Mouse (Mus musculus) c-Kit-positive CD71-negative TER-119-negative erythroid progenitor cells, embryonic 14.5 days (primary cell): ENCODE data around the gene Phf23.
A peak's percentile ranks its signal among the peaks of the same experiment; 100 is the strongest.

ENCODE experiments used
- DNase-seq: peaks from one replicate; pipeline ENCODE4 v3.0.0-alpha.2; 2013; ENCODE audit warnings: low read depth

The Phf23 gene

GRCm38 (mm10) chr11:70021264-70022132, 25.9 kb downstream of the Phf23 start:
- peak; percentile 99 for DNase-seq

- no peak for DNase-seq
Measured at GRCm38 (mm10) chr11:70023481-70024150, 28.0 kb downstream of the Phf23 start.

GRCm38 (mm10) chr11:70024151-70024514, 28.6 kb downstream of the Phf23 start:
- no peak for DNase-seq

GRCm38 (mm10) chr11:70026689-70027088, 31.1 kb downstream of the Phf23 start:
- no peak for DNase-seq

GRCm38 (mm10) chr11:70027397-70027796, 31.8 kb downstream of the Phf23 start:
- no peak for DNase-seq

GRCm38 (mm10) chr11:70028401-70029129, 33.0 kb downstream of the Phf23 start:
- DNase-seq: no peak

GRCm38 (mm10) chr11:70029130-70029801, 33.7 kb downstream of the Phf23 start:
- peak; percentile 72 for DNase-seq

- DNase-seq: no peak
Measured at GRCm38 (mm10) chr11:70029829-70030550, 34.4 kb downstream of the Phf23 start.

GRCm38 (mm10) chr11:70030651-70031320, 35.2 kb downstream of the Phf23 start:
- DNase-seq: no peak

- no peak for DNase-seq
Measured at GRCm38 (mm10) chr11:70031321-70031670, 35.7 kb downstream of the Phf23 start.

- no peak for DNase-seq
Measured at GRCm38 (mm10) chr11:70038174-70038573, 42.6 kb downstream of the Phf23 start.

GRCm38 (mm10) chr11:70039631-70040030, 44.1 kb downstream of the Phf23 start:
- no peak for DNase-seq

GRCm38 (mm10) chr11:70040184-70040583, 44.6 kb downstream of the Phf23 start:
- DNase-seq: no peak

- DNase-seq: no peak
Measured at GRCm38 (mm10) chr11:70042309-70043085, 46.9 kb downstream of the Phf23 start.

GRCm38 (mm10) chr11:70043665-70044064, 48.1 kb downstream of the Phf23 start:
- DNase-seq: no peak

GRCm38 (mm10) chr11:70045435-70045834, 49.9 kb downstream of the Phf23 start:
- DNase-seq: no peak

GRCm38 (mm10) chr11:70049366-70049765, 53.8 kb downstream of the Phf23 start:
- no peak for DNase-seq
